ENCODE assay signal across 8 mouse cellular contexts in genomic region chr17:75017423-75017822, GRCm38 (mm10). TPM values are rescaled to one million over a fixed set of nuclear protein-coding genes. Genes with fewer than 3 reads are reported as not detected.
DNase-seq lines count a peak whose midpoint lies in the region; ATAC-seq and TF ChIP-seq lines count a peak whose summit lies in the region.

No protein-coding gene starts in this region.

- H3K36me3 ChIP-seq in forebrain, postnatal 0 days (ENCODE audit: insufficient read depth): no peaks in the 10 kb centered on the region

- no peaks in the 10 kb centered on the region for H3K27me3 ChIP-seq in forebrain, postnatal 0 days (ENCODE audit: insufficient read depth, low read length)

- no peak for ATAC-seq in CD4-positive, CD25-positive, alpha-beta regulatory T cell, adult 4 months
- peak; percentile 21; the same call in 1 of the 2 replicates for ATAC-seq in forebrain, postnatal 0 days

- no peak overlapping the region for H3K27ac ChIP-seq in layer of hippocampus, adult 2 months
- no peak overlapping the region for H3K27ac ChIP-seq in forebrain, postnatal 0 days (ENCODE audit: low read depth, low read length)
- H3K27ac ChIP-seq in olfactory bulb, adult 2 months (ENCODE audit: insufficient read depth, low read depth, low read length): no peak overlapping the region

- H3K4me2 ChIP-seq in forebrain, postnatal 0 days (ENCODE audit: low read depth): no peak overlapping the region

- no peak overlapping the region for H3K9ac ChIP-seq in forebrain, postnatal 0 days

- H3K4me3 ChIP-seq in layer of hippocampus, adult 2 months: no peak overlapping the region
- H3K4me3 ChIP-seq in forebrain, postnatal 0 days (ENCODE audit: low read depth, low read length): no peak overlapping the region
- no peak overlapping the region for H3K4me3 ChIP-seq in olfactory bulb, adult 2 months (ENCODE audit: insufficient read depth, low read depth, low read length)

- DNase-seq in CD4-positive, CD25-positive, alpha-beta regulatory T cell, adult 2 months (ENCODE audit: low read depth, low spot score): peak; percentile 24
- no peak for DNase-seq in layer of hippocampus, adult 2 months (ENCODE audit: low spot score in 2 of 2)
- DNase-seq in layer of hippocampus, adult 8-10 months (ENCODE audit: low spot score in 2 of 2): no peak
- peak; percentile 33 for DNase-seq in MEL-GATA-1-ER (ENCODE audit: extremely low read depth, low read depth)
- no peak for DNase-seq in forebrain, postnatal 0 days
- DNase-seq in layer of hippocampus, adult 9-11 months: no peak

- 0 out of 2 replicates have a peak, but pooled peaks cover 4% of the 10 kb centered on the region for H3K4me1 ChIP-seq in forebrain, postnatal 0 days (ENCODE audit: insufficient read depth)
- H3K4me1 ChIP-seq in olfactory bulb, adult 2 months (ENCODE audit: control insufficient read depth, insufficient read depth, low read length): peaks cover 2% of the 10 kb centered on the region; the same call in 1 of the 2 replicates

- no peaks in the 10 kb centered on the region for H3K9me3 ChIP-seq in forebrain, postnatal 0 days (ENCODE audit: low read length)

- peak; percentile 73 for TF ChIP-seq CTCF in layer of hippocampus, adult 2 months (conservative IDR thresholded peaks at IDR 0.05)
- TF ChIP-seq CTCF in forebrain, postnatal 0 days (IDR thresholded peaks at IDR 0.05; ENCODE audit: low read depth): peak; percentile 67
- TF ChIP-seq CTCF in olfactory bulb, adult 2 months (IDR thresholded peaks at IDR 0.05; ENCODE audit: insufficient read depth, low read depth, low read length): peak; percentile 18; the same call in 1 of the 2 replicates

- 59% methylated on average over 7 of the region's 7 CpGs for WGBS in forebrain, postnatal 0 days
- 76% methylated on average over 7 of the region's 7 CpGs for WGBS in olfactory bulb, adult 2 months

- no peak for TF ChIP-seq POLR2A in olfactory bulb, adult 2 months (IDR thresholded peaks at IDR 0.05; ENCODE audit: insufficient read depth, low read depth, low read length)

RNA-seq across cellular contexts. Expression of gene Ltbp1, which starts 12.1 kb away (rescaled TPM):
- polyA plus RNA-seq in CD4-positive, CD25-positive, alpha-beta regulatory T cell, adult 4 months (2017; shearing (Covaris generic)): under 1 TPM in 1 of 2 experiments, not detected in 1; 0.20 TPM
- total RNA-seq in layer of hippocampus, adult 2 months (2021): 1 to 10 TPM; 6.3 to 7.4 TPM
- 1 to 10 TPM; 5.7 to 9.0 (median 7.4) TPM for total RNA-seq in layer of hippocampus, adult 8-10 months (2022)
- 2.0 and 5.2 TPM in 2 replicates for total RNA-seq in forebrain, postnatal 0 days (2014; rRNA removed)
- 1.1 and 1.5 TPM in 2 replicates for polyA plus RNA-seq in forebrain, postnatal 0 days (2015; fragmentation: Nextera tagmentation; extraction: Ambion mirVana)
- polyA plus RNA-seq in olfactory bulb, adult 2 months (2012; ENCODE audit: insufficient read depth, insufficient read length, low replicate concordance, missing spikeins): not detected in 2 replicates

Comparison
In these comparisons a context has a peak if more than half of its experiments do, and no peak if none do; other contexts are left out.
1. DNase-seq: peak in CD4-positive, CD25-positive, alpha-beta regulatory T cell, adult 2 months (single experiment) and MEL-GATA-1-ER (single experiment); none in layer of hippocampus, adult 2 months (0 of 2), layer of hippocampus, adult 8-10 months (0 of 2), forebrain, postnatal 0 days (single experiment) and layer of hippocampus, adult 9-11 months (single experiment).
2. CTCF ChIP-seq: peak in every context shown above with its lines; median percentile 73 in layer of hippocampus, adult 2 months; 67 in forebrain, postnatal 0 days; 18 in olfactory bulb, adult 2 months.